Mouse (Mus musculus): ENCODE measurements around the gene Dnase1.
"Not testable (repeated sequence)": the region's sequence is repeated elsewhere in the genome, so short reads cannot be mapped to it uniquely, and the experiment has no call there.

Gene Dnase1

GRCm38 (mm10) chr16:4036807-4037206 is at the start of gene Dnase1:
Dnase1 (plus strand) TSS chr16:4036942.
- DNase-seq (ENCODE audit: low spot score), result no peak

GRCm38 (mm10) chr16:3988410-3988809 is 48.3 kb upstream of the Dnase1 start:
- DNase-seq (ENCODE audit: low spot score), result no peak

GRCm38 (mm10) chr16:4003489-4004398 is 33.0 kb upstream of the Dnase1 start, which contains the start of gene Slx4:
Slx4 (minus strand) TSS chr16:4003770.
- peak; percentile 88 for DNase-seq (ENCODE audit: low spot score)

GRCm38 (mm10) chr16:4012882-4013570 is 23.7 kb upstream of the Dnase1 start:
- DNase-seq (ENCODE audit: low spot score), result no peak

GRCm38 (mm10) chr16:4014040-4014668 is 22.6 kb upstream of the Dnase1 start:
- DNase-seq (ENCODE audit: low spot score), result no peak

- DNase-seq (ENCODE audit: low spot score), result not testable (repeated sequence)
Measured at GRCm38 (mm10) chr16:4016786-4017185, 20.0 kb upstream of the Dnase1 start.

- DNase-seq (ENCODE audit: low spot score), result not testable (repeated sequence)
Measured at GRCm38 (mm10) chr16:4017466-4017865, 19.3 kb upstream of the Dnase1 start.

GRCm38 (mm10) chr16:4021241-4021640 is 15.5 kb upstream of the Dnase1 start:
- no peak for DNase-seq (ENCODE audit: low spot score)

GRCm38 (mm10) chr16:4022719-4023118 is 14.0 kb upstream of the Dnase1 start:
- no peak for DNase-seq (ENCODE audit: low spot score)

GRCm38 (mm10) chr16:4026672-4027071 is 10.1 kb upstream of the Dnase1 start:
- no peak for DNase-seq (ENCODE audit: low spot score)

GRCm38 (mm10) chr16:4027211-4027610 is 9.5 kb upstream of the Dnase1 start:
- no peak for DNase-seq (ENCODE audit: low spot score)

- no peak for DNase-seq (ENCODE audit: low spot score)
Measured at GRCm38 (mm10) chr16:4029371-4029841, 7.3 kb upstream of the Dnase1 start.

GRCm38 (mm10) chr16:4030501-4030900 is 6.2 kb upstream of the Dnase1 start:
- no peak for DNase-seq (ENCODE audit: low spot score)

- DNase-seq (ENCODE audit: low spot score), result no peak
Measured at GRCm38 (mm10) chr16:4031441-4032274, 5.1 kb upstream of the Dnase1 start.

- DNase-seq (ENCODE audit: low spot score), result no peak
Measured at GRCm38 (mm10) chr16:4032341-4032748, 4.4 kb upstream of the Dnase1 start.

- DNase-seq (ENCODE audit: low spot score), result no peak
Measured at GRCm38 (mm10) chr16:4033971-4034370, 2.8 kb upstream of the Dnase1 start.

- no peak for DNase-seq (ENCODE audit: low spot score)
Measured at GRCm38 (mm10) chr16:4034476-4034875, 2.3 kb upstream of the Dnase1 start.

GRCm38 (mm10) chr16:4035575-4035974 is 1.2 kb upstream of the Dnase1 start:
- no peak for DNase-seq (ENCODE audit: low spot score)

- DNase-seq (ENCODE audit: low spot score), result no peak
Measured at GRCm38 (mm10) chr16:4037690-4038089, 948 bp downstream of the Dnase1 start.

- no peak for DNase-seq (ENCODE audit: low spot score)
Measured at GRCm38 (mm10) chr16:4040206-4040605, 3.5 kb downstream of the Dnase1 start.

- DNase-seq (ENCODE audit: low spot score), result no peak
Measured at GRCm38 (mm10) chr16:4041646-4042045, 4.9 kb downstream of the Dnase1 start.

- no peak for DNase-seq (ENCODE audit: low spot score)
Measured at GRCm38 (mm10) chr16:4044093-4044492, 7.4 kb downstream of the Dnase1 start.
